Comparison of ENCODE assay signal across 8 mouse cellular contexts in genomic region chr10:85044191-85044711, GRCm38 (mm10). TPM values are rescaled to one million over a fixed set of nuclear protein-coding genes. Genes with fewer than 3 reads are reported as not detected.
A peak's percentile ranks its signal among the peaks of the same experiment; 100 is the strongest.
DNase-seq lines count a peak whose midpoint lies in the region; ATAC-seq lines count a peak whose summit lies in the region.

No protein-coding gene starts in this region.

- no peaks in the 10 kb centered on the region for H3K36me3 ChIP-seq in kidney, embryonic 15.5 days
- H3K36me3 ChIP-seq in limb, embryonic 10.5 days = no peaks in the 10 kb centered on the region
- no peaks in the 10 kb centered on the region for H3K36me3 ChIP-seq in midbrain, embryonic 13.5 days

- peak overlapping the region; percentile 22; the same call in 1 of the 2 replicates for H3K9ac ChIP-seq in kidney, embryonic 15.5 days
- H3K9ac ChIP-seq in midbrain, embryonic 13.5 days (replicated peaks) = no peak overlapping the region; the same call in 1 of the 2 replicates

- no peaks in the 10 kb centered on the region for H3K9me3 ChIP-seq in kidney, embryonic 15.5 days (replicated peaks)
- no peaks in the 10 kb centered on the region for H3K9me3 ChIP-seq in limb, embryonic 10.5 days (replicated peaks)
- H3K9me3 ChIP-seq in midbrain, embryonic 13.5 days = no peaks in the 10 kb centered on the region

- no peaks in the 10 kb centered on the region for H3K27me3 ChIP-seq in kidney, embryonic 15.5 days
- no peaks in the 10 kb centered on the region for H3K27me3 ChIP-seq in limb, embryonic 10.5 days (ENCODE audit: low read depth, poor library complexity, severe bottlenecking)
- peaks cover 20% of the 10 kb centered on the region for H3K27me3 ChIP-seq in midbrain, embryonic 13.5 days

- ATAC-seq in kidney, embryonic 15.5 days (replicated peaks; ENCODE audit: low FRiP score) = 0 out of 2 replicates have a peak, but pooled peaks have one; percentile 36
- ATAC-seq in midbrain, embryonic 13.5 days = peak; percentile 71

- H3K27ac ChIP-seq in kidney, embryonic 15.5 days = no peak overlapping the region
- H3K27ac ChIP-seq in limb, embryonic 10.5 days = peak overlapping the region; percentile 77
- no peak overlapping the region for H3K27ac ChIP-seq in midbrain, embryonic 13.5 days

- 28% methylated on average over 17 of the region's 17 CpGs for WGBS in kidney, embryonic 15.5 days
- 21% methylated on average over 17 of the region's 17 CpGs for WGBS in limb, embryonic 10.5 days
- 3% methylated on average over 17 of the region's 17 CpGs for WGBS in midbrain, embryonic 13.5 days

- no peak for DNase-seq in kidney, postnatal 25 days
- DNase-seq in heart, adult 18-20 months = peak; percentile 11 to 22
- peak; percentile 57 for DNase-seq in limb, embryonic 10.5 days (ENCODE audit: low spot score)
- DNase-seq in layer of hippocampus, adult 11-12 months (ENCODE audit: low spot score) = no peak
- no peak for DNase-seq in cerebellum, postnatal 36 days
- DNase-seq in spleen, postnatal 4 days (ENCODE audit: low spot score in 2 of 2) = no peak

- peaks cover 10% of the 10 kb centered on the region for H3K4me1 ChIP-seq in kidney, embryonic 15.5 days
- peaks cover 10% of the 10 kb centered on the region for H3K4me1 ChIP-seq in limb, embryonic 10.5 days
- H3K4me1 ChIP-seq in midbrain, embryonic 13.5 days (replicated peaks) = peaks cover 12% of the 10 kb centered on the region

- peak overlapping the region; percentile 55 for H3K4me2 ChIP-seq in kidney, embryonic 15.5 days
- H3K4me2 ChIP-seq in midbrain, embryonic 13.5 days (replicated peaks) = peak overlapping the region; percentile 49

- H3K4me3 ChIP-seq in kidney, embryonic 15.5 days (replicated peaks) = peak overlapping the region; percentile 31
- H3K4me3 ChIP-seq in limb, embryonic 10.5 days = peak overlapping the region; percentile 45
- peak overlapping the region; percentile 17; the same call in 1 of the 2 replicates for H3K4me3 ChIP-seq in midbrain, embryonic 13.5 days (replicated peaks)

RNA-seq across cellular contexts. Expression of gene Fhl4, which starts 58.0 kb away (rescaled TPM):
- 0.68 and 0.99 TPM in 2 replicates for polyA plus RNA-seq in kidney, embryonic 15.5 days (2015; fragmentation: Nextera tagmentation; extraction: Ambion mirVana)
- total RNA-seq in heart, adult 18-20 months (2021) = under 1 TPM; 0.31 to 0.50 TPM
- polyA plus RNA-seq in limb, embryonic 10.5 days (2016; fragmentation: Nextera tagmentation; extraction: Ambion mirVana) = 0.78 and 0.97 TPM in 2 replicates
- 1.8 and 2.7 TPM in 2 replicates for polyA plus RNA-seq in midbrain, embryonic 13.5 days (2015; fragmentation: Nextera tagmentation; extraction: Ambion mirVana)

RNA-seq across cellular contexts. Expression of gene Tmem263, which starts 58.2 kb away (rescaled TPM):
- polyA plus RNA-seq in kidney, embryonic 15.5 days (2015; fragmentation: Nextera tagmentation; extraction: Ambion mirVana) = 80.4 and 82.5 TPM in 2 replicates
- total RNA-seq in heart, adult 18-20 months (2021) = 10 to 100 TPM; 14.7 to 15.6 TPM
- 46.0 and 75.8 TPM in 2 replicates for polyA plus RNA-seq in limb, embryonic 10.5 days (2016; fragmentation: Nextera tagmentation; extraction: Ambion mirVana)
- 55.9 and 59.9 TPM in 2 replicates for polyA plus RNA-seq in midbrain, embryonic 13.5 days (2015; fragmentation: Nextera tagmentation; extraction: Ambion mirVana)

Comparison
In these comparisons a context has a peak if more than half of its experiments do, and no peak if none do; other contexts are left out.
1. DNase-seq: peak in heart, adult 18-20 months (2 of 2) and limb, embryonic 10.5 days (single experiment); none in kidney, postnatal 25 days (0 of 2), layer of hippocampus, adult 11-12 months (single experiment), cerebellum, postnatal 36 days (0 of 2) and spleen, postnatal 4 days (0 of 2).
2. Peak in every context shown above with its lines, with median percentiles within 50 percentile points of each other: H3K4me3 ChIP-seq.